ENCODE assay signal across 21 mouse cellular contexts in genomic region chr9:54658773-54659172, GRCm38 (mm10).
"Had no signal": no experiment of that assay in that cellular context is flagged by ENCODE, and none has a peak within 500 bp of the region (broad histone marks: within the 10 kb centered on the region; RNA-seq: fewer than 3 reads in every experiment).

No protein-coding gene starts in this region.

- H3K36me3 ChIP-seq: kidney, embryonic 15.5 days; limb, embryonic 10.5 days; limb, embryonic 13.5 days; liver, embryonic 12.5 days; liver, embryonic 15.5 days; lung, embryonic 15.5 days; midbrain, embryonic 10.5 days; midbrain, embryonic 13.5 days had no signal

- DNase-seq: kidney, adult 8-10 months; kidney, postnatal 10 days; kidney, postnatal 36 days; layer of hippocampus, adult 9-11 months; liver; lung, adult 18-20 months; lung, postnatal 10 days; lung, postnatal 36 days; thymus, adult 18-20 months; thymus, postnatal 36 days had no signal

- H3K4me2 ChIP-seq: kidney, embryonic 15.5 days; limb, embryonic 13.5 days; liver, embryonic 12.5 days; liver, embryonic 15.5 days; lung, embryonic 15.5 days; midbrain, embryonic 13.5 days had no signal

- H3K27ac ChIP-seq: kidney, embryonic 15.5 days; limb, embryonic 10.5 days; limb, embryonic 13.5 days; liver, embryonic 12.5 days; liver, embryonic 15.5 days; lung, embryonic 15.5 days; midbrain, embryonic 10.5 days; midbrain, embryonic 13.5 days had no signal

- H3K9ac ChIP-seq: kidney, embryonic 15.5 days; limb, embryonic 13.5 days; liver, embryonic 12.5 days; liver, embryonic 15.5 days; lung, embryonic 15.5 days; midbrain, embryonic 13.5 days had no signal

- H3K27me3 ChIP-seq: kidney, embryonic 15.5 days; limb, embryonic 13.5 days; liver, embryonic 12.5 days; liver, embryonic 15.5 days; lung, embryonic 15.5 days; midbrain, embryonic 13.5 days had no signal

- H3K9me3 ChIP-seq: kidney, embryonic 15.5 days; limb, embryonic 10.5 days; limb, embryonic 13.5 days; liver, embryonic 12.5 days; liver, embryonic 15.5 days; lung, embryonic 15.5 days; megakaryocyte, embryonic 14.5 days; midbrain, embryonic 10.5 days; midbrain, embryonic 13.5 days had no signal

- H3K4me1 ChIP-seq: liver, embryonic 12.5 days; liver, embryonic 15.5 days; lung, embryonic 15.5 days had no signal

- H3K4me3 ChIP-seq: kidney, embryonic 15.5 days; limb, embryonic 10.5 days; limb, embryonic 13.5 days; liver, embryonic 12.5 days; liver, embryonic 15.5 days; lung, embryonic 15.5 days; megakaryocyte, embryonic 14.5 days; midbrain, embryonic 10.5 days; midbrain, embryonic 13.5 days; myocyte had no signal

- ATAC-seq: liver, embryonic 12.5 days; midbrain, embryonic 13.5 days; midbrain, embryonic 16.5 days had no signal
